Mouse (Mus musculus) hindbrain, embryonic 13.5 days (tissue): ENCODE results near the gene Pgap2. TPM values are rescaled to one million over a fixed set of nuclear protein-coding genes. Genes with fewer than 3 reads are reported as not detected.

Source experiments
- ATAC-seq: fragments of 200-750 bp; cut with Nextera tagmentation; 2 replicates; pipeline ENCODE4 v1.8.0; 2017; ENCODE audit warnings: moderate TSS enrichment; ENCODE audit not compliant: low FRiP score
- H3K27ac ChIP-seq: fragments of 300-500 bp; sonication (generic); 2 replicates; pipeline ENCODE4 v1.5.1; 2015; ENCODE audit warnings: inconsistent platforms, mild to moderate bottlenecking, moderate library complexity
- H3K27me3 ChIP-seq: fragments of 300-500 bp; sonication (generic); 2 replicates; pipeline ENCODE4 v1.6.1; 2015; ENCODE audit warnings: mild to moderate bottlenecking, inconsistent platforms
- H3K36me3 ChIP-seq: fragments of 300-500 bp; sonication (generic); 2 replicates; pipeline ENCODE4 v1.6.1; 2015; ENCODE audit warnings: mild to moderate bottlenecking, inconsistent platforms
- H3K4me1 ChIP-seq: fragments of 300-500 bp; sonication (generic); replicated peaks from 2 replicates; pipeline ENCODE4 v1.6.1; 2015; ENCODE audit warnings: inconsistent platforms
- H3K4me2 ChIP-seq: fragments of 300-500 bp; sonication (generic); 2 replicates; pipeline ENCODE4 v1.6.1; 2015; ENCODE audit warnings: inconsistent platforms, mild to moderate bottlenecking, moderate library complexity
- H3K4me3 ChIP-seq: fragments of 300-500 bp; sonication (generic); 2 replicates; pipeline ENCODE4 v1.5.1; 2015; ENCODE audit warnings: mild to moderate bottlenecking, inconsistent platforms
- H3K9ac ChIP-seq: fragments of 300-500 bp; sonication (generic); 2 replicates; pipeline ENCODE4 v1.6.1; 2015; ENCODE audit warnings: mild to moderate bottlenecking, inconsistent platforms
- H3K9me3 ChIP-seq: fragments of 300-500 bp; sonication (generic); 2 replicates; pipeline ENCODE4 v1.6.1; 2016; ENCODE audit warnings: inconsistent platforms
- WGBS: fragments of 180-500 bp; shearing (Covaris S2); methylation state at CpG from one replicate; pipeline ENCODE4 v1.1.7; 2015; 5-methylcytosine and 5-hydroxymethylcytosine counted together
- polyA plus RNA-seq: library from polyadenylated mRNA; unstranded; fragments of >200 nt; fragmentation: Nextera tagmentation; extraction: Ambion mirVana; gene quantifications from 2 replicates; pipeline ENCODE4 v1.2.1, GENCODE M21; 2015

The Pgap2 gene
- polyA plus RNA-seq, 1 experiment from 2014 or later = 48.0 TPM

DNA sequence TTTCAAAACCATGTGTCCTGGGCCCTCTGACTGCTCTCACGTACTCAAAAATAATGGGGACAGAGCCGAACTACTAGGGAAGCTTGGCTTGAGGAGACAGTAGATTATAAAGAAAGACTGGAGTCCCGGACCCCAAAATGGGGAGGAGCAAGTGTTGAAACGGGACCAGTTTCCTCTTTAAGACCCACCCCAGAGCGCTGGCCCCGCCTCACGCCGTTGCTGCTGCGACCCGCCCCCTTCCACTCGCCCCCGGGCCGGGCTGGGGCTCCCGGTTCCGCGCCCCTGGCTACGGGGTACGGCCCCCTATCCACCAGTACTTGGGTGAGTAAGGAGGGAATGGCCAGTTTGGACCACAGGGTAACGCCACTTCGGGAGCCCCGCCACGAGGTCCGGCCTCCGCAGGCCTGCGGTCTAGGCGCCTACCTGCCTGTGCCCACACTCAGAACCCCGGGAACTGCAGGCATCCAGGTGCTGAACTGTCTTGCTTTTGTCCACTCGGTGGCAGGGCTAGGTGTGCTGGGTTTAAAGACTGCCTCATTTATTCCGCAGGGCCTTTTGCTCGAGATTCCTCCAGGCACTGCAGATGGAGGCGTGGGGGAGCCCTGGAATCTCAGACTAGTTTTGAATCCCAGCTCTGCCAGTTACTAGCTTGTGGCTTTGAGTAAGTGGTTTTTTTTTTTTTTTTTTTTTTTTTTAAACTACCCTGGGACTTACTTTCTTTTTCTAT is 13.0 kb downstream of the Pgap2 start:
- Histone ChIP-seq H3K4me2 (peak overlapping the region; percentile 80), H3K4me3 (peak overlapping the region; percentile 66), H3K36me3 (0 out of 2 replicates have a peak, but pooled peaks cover 3% of the 10 kb centered on the region), H3K27me3 (no peaks in the 10 kb centered on the region), H3K9me3 (no peaks in the 10 kb centered on the region), H3K4me1 (peaks cover 11% of the 10 kb centered on the region), H3K9ac (peak overlapping the region; percentile 81), H3K27ac (no peak overlapping the region)
- 1% methylated on average over 31 of the region's 31 CpGs for WGBS
- peak; percentile 87 for ATAC-seq

GRCm38 (mm10) chr7:102223883-102224738 is 14.1 kb downstream of the Pgap2 start:
- Histone ChIP-seq H3K4me2 (peak overlapping the region; percentile 80; the same call in 1 of the 2 replicates), H3K9ac (no peak overlapping the region), H3K4me3 (no peak overlapping the region), H3K27me3 (no peaks in the 10 kb centered on the region), H3K9me3 (no peaks in the 10 kb centered on the region), H3K27ac (no peak overlapping the region), H3K4me1 (peaks cover 11% of the 10 kb centered on the region), H3K36me3 (peaks cover 6% of the 10 kb centered on the region)
- WGBS = 90% methylated on average over 5 of the region's 5 CpGs
- no peak for ATAC-seq

DNA sequence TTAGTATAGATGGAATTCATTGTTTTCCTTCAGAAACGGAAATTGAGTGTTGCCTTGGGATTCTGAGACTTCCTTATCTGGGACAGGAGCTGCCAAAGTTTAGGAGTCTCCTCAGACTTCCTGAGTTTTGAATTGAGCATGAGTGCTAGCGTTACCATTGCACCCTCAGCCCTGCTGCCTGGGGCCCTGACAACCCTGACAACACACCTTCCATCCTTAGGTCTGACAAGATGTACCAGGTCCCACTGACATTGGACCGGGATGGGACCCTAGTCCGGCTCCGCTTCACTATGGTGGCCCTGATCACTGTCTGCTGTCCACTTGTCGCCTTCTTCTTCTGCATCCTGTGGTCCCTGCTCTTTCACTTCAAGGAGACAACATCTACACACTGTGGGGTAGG is 16.0 kb downstream of the Pgap2 start:
- no peak for ATAC-seq
- Histone ChIP-seq H3K9ac (no peak overlapping the region), H3K4me1 (peaks cover 11% of the 10 kb centered on the region), H3K4me3 (no peak overlapping the region), H3K9me3 (no peaks in the 10 kb centered on the region), H3K27me3 (no peaks in the 10 kb centered on the region), H3K36me3 (peaks cover 20% of the 10 kb centered on the region), H3K4me2 (no peak overlapping the region), H3K27ac (no peak overlapping the region)
- 95% methylated on average over 6 of the region's 6 CpGs for WGBS

- Histone ChIP-seq H3K36me3 (peaks cover 20% of the 10 kb centered on the region), H3K4me3 (no peak overlapping the region), H3K4me2 (no peak overlapping the region), H3K27ac (no peak overlapping the region), H3K9me3 (no peaks in the 10 kb centered on the region), H3K9ac (no peak overlapping the region), H3K27me3 (no peaks in the 10 kb centered on the region), H3K4me1 (peaks cover 5% of the 10 kb centered on the region; the same call in 1 of the 2 replicates)
- 94% methylated on average over 4 of the region's 4 CpGs for WGBS
- ATAC-seq = no peak
Observed at GRCm38 (mm10) chr7:102228049-102228670, 18.2 kb downstream of the Pgap2 start.

DNA sequence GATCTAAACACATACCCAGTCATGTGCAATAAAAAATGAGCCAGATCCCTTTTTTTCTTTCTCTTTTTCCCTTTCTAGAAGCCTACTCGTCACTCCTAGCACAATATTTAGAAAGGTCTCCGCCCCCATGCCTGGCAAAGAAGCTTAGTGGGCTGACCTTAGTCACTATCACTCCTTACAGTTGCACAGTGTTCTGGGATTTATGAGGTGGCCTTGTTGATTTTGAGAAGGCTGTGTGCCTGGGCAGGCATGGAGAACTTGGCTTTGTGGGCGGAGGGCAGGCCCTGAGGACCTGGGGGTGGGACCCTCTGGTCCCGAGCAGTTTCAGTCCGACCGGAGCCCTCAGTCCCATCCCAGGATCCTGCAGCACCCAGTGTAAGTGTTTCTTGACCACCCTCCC is 19.8 kb downstream of the Pgap2 start:
- 92% methylated on average over 6 of the region's 6 CpGs for WGBS
- no peak for ATAC-seq
- H3K9me3 ChIP-seq = no peaks in the 10 kb centered on the region

GRCm38 (mm10) chr7:102233059-102233458 is 23.1 kb downstream of the Pgap2 start:
- no peak overlapping the region for H3K9ac ChIP-seq
- no peaks in the 10 kb centered on the region for H3K9me3 ChIP-seq
- WGBS = 84% methylated on average over 4 of the region's 4 CpGs
- no peak for ATAC-seq
- H3K36me3 ChIP-seq = peaks cover 49% of the 10 kb centered on the region
- no peaks in the 10 kb centered on the region for H3K4me1 ChIP-seq
- H3K4me3 ChIP-seq = no peak overlapping the region
- H3K4me2 ChIP-seq = no peak overlapping the region
- H3K27me3 ChIP-seq = no peaks in the 10 kb centered on the region
- H3K27ac ChIP-seq = no peak overlapping the region

More for the DNA sequence above, 19.8 kb downstream of the Pgap2 start:
- H3K4me2 ChIP-seq = no peak overlapping the region
- no peaks in the 10 kb centered on the region for H3K27me3 ChIP-seq
- H3K9ac ChIP-seq = no peak overlapping the region
- peaks cover 21% of the 10 kb centered on the region for H3K36me3 ChIP-seq
- H3K4me1 ChIP-seq = no peaks in the 10 kb centered on the region
- no peak overlapping the region for H3K27ac ChIP-seq
- H3K4me3 ChIP-seq = no peak overlapping the region

DNA sequence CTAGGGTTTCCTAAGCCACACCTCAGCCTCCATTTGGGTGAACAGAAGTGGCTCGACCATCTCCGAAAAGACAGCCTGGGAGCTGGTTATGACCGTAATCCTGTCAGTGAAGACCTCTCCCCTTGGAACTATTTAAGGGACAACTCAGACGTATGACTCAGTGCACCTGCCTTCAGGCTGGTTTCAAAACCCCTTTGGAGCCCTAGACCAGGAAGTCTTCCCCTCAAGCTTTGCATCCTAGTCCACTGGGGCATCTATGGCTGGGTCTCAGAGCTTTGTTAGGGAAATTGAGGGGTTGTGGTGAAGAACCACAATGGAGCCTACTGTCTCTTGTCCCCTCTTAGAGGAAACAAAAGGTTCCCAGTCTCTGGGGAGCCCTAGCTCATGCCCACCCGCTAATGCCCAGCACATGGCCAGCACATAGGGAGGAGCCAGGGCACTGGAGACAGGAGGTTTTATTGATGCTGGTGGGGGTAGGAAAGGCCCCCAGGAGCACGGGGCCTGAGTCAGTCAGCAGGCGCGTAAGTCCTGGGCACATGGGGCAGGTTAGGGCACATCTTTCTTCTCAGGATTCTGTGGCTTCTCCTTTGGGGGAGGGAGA is 28.8 kb downstream of the Pgap2 start:
- no peak for ATAC-seq
- Histone ChIP-seq H3K4me3 (no peak overlapping the region), H3K36me3 (peaks cover 58% of the 10 kb centered on the region), H3K4me2 (no peak overlapping the region), H3K4me1 (no peaks in the 10 kb centered on the region), H3K27ac (no peak overlapping the region), H3K27me3 (no peaks in the 10 kb centered on the region), H3K9me3 (no peaks in the 10 kb centered on the region), H3K9ac (no peak overlapping the region)
- 86% methylated on average over 8 of the region's 8 CpGs for WGBS

DNA sequence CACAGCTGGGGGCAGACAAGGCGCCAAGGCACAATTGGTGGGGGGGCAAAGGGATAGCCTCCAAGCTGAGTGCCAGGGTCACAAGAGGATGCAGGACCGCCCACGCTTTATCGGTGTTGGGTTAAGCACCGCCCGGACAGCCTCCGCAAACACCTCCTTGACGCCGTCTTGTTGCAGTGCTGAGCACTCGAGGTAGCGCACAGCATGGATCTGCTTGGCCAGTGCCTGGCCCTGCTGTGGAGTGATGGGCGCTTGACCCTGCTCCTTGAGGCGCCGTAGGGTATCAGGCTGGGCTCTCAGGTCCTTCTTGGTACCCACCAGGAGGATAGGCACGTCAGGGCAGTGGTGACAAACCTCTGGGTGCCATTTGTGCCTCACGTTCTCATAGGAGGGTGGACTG is 29.6 kb downstream of the Pgap2 start:
- no peak overlapping the region for H3K4me2 ChIP-seq
- no peak for ATAC-seq
- H3K9ac ChIP-seq = no peak overlapping the region
- H3K27me3 ChIP-seq = no peaks in the 10 kb centered on the region
- no peaks in the 10 kb centered on the region for H3K9me3 ChIP-seq
- H3K36me3 ChIP-seq = peaks cover 58% of the 10 kb centered on the region
- H3K27ac ChIP-seq = no peak overlapping the region
- no peak overlapping the region for H3K4me3 ChIP-seq
- no peaks in the 10 kb centered on the region for H3K4me1 ChIP-seq
- WGBS = 93% methylated on average over 16 of the region's 16 CpGs

GRCm38 (mm10) chr7:102242371-102242770 is 32.4 kb downstream of the Pgap2 start:
- H3K9ac ChIP-seq = no peak overlapping the region
- H3K27me3 ChIP-seq = no peaks in the 10 kb centered on the region
- no peak overlapping the region for H3K27ac ChIP-seq
- no peak overlapping the region for H3K4me2 ChIP-seq
- H3K4me3 ChIP-seq = no peak overlapping the region
- H3K36me3 ChIP-seq = peaks cover 32% of the 10 kb centered on the region
- peaks cover 22% of the 10 kb centered on the region for H3K4me1 ChIP-seq
- no peak for ATAC-seq
- no peaks in the 10 kb centered on the region for H3K9me3 ChIP-seq
- 89% methylated on average over 5 of the region's 5 CpGs for WGBS

- no peak for ATAC-seq
- Histone ChIP-seq H3K4me2 (no peak overlapping the region), H3K4me3 (no peak overlapping the region), H3K27me3 (no peaks in the 10 kb centered on the region), H3K4me1 (peaks cover 26% of the 10 kb centered on the region), H3K27ac (no peak overlapping the region), H3K9me3 (no peaks in the 10 kb centered on the region), H3K9ac (no peak overlapping the region), H3K36me3 (peaks cover 27% of the 10 kb centered on the region)
- WGBS = 95% methylated on average over 3 of the region's 3 CpGs
Observed at GRCm38 (mm10) chr7:102242917-102243316, 32.9 kb downstream of the Pgap2 start.

GRCm38 (mm10) chr7:102243870-102244269 is 33.9 kb downstream of the Pgap2 start:
- Histone ChIP-seq H3K4me2 (no peak overlapping the region), H3K27ac (no peak overlapping the region), H3K9ac (no peak overlapping the region), H3K4me1 (peaks cover 35% of the 10 kb centered on the region), H3K27me3 (no peaks in the 10 kb centered on the region), H3K9me3 (no peaks in the 10 kb centered on the region), H3K36me3 (peaks cover 18% of the 10 kb centered on the region), H3K4me3 (no peak overlapping the region)
- ATAC-seq = no peak
- 77% methylated on average over 2 of the region's 2 CpGs for WGBS
